Mouse (Mus musculus) heart, postnatal 14 days (tissue): ENCODE results near the gene Camp. TPM values are rescaled to one million over a fixed set of nuclear protein-coding genes. Genes with fewer than 3 reads are reported as not detected.
"Not testable (repeated sequence)": the region's sequence is repeated elsewhere in the genome, so short reads cannot be mapped to it uniquely, and the experiment has no call there.

Experiments used
- DNase-seq, 2 experiments: peaks; one replicate each; pipeline ENCODE4 v3.0.0; 2021 to 2022
- intact Hi-C: fragments of 180-260 bp; cut with DNase I; formaldehyde crosslinking; loops from one replicate; pipeline ENCODE4 v1.15.1; 2025
- microRNA-seq, 2 experiments: library from miRNA; unstranded; fragments of <30 nt; microRNA quantifications; one replicate each; pipeline ENCODE4 v1.2.0; 2021 to 2022
- total RNA-seq, 2 experiments: library from RNA; stranded (reverse); gene quantifications; 2 replicates each; pipeline ENCODE4 v1.2.3; 2021

Camp gene
- total RNA-seq, 2 experiments from 2014 or later, result 0.61 TPM; not detected in 1

DNA sequence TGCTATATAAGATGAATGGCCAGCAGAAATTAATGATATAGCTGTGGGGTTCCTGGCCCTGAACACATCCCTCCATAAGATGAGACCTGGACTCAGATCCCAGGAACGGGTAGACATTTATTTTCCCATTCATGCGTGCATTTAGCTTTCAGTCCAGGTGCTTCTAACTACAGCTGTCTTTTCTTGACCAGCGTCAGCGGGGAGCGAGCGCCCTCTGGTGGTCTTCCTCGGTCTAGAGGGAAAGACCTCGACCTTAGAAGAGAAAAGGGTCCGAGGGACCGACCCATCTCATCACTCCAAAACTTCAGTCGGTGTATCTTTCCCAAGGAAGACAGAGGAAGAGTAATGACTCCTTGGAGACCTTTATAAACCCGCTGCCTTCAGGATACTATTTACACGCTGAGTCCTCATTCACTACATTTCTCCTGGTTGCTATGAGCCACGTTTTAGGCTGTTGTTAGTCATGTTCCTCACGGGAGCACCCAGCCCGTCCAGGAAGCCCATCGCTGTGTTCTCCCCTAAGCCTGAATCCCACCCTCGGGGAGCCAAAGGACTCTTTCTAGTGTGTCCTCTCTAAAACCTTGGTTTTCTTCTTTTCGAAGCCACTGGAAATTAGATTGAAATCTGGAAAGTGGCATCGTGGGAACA, 13.1 kb upstream of the Camp start:
- intact Hi-C loops, result loop anchor here (5.0 to 10.0 kb wide), 3 partner anchors 175 to 858 kb away; no protein-coding TSS in a partner anchor
- peak; percentile 84 to 90 for DNase-seq

GRCm38 (mm10) chr9:109855947-109856346, 6.5 kb upstream of the Camp start:
- intact Hi-C loops, result no loop called here
- DNase-seq, result no peak

DNA sequence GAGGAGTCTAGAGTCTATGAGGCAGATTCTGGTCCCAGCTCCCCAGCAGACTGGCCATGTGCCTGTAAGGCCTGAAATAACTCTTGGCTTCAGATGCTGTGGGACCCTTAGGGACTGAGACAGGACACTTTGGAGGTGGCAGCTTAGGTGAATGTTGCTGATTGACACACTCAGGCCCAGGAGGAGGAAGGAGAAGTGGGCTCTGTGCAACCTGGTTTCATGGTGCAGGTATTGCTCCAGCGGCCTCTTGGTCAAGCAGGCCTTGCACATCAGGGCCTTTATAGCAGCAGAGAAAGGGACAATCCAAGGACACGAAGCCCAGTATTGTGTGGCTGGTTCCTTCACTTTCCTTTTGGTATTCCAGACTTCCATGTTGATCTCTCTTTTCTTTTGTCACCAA, 4.9 kb upstream of the Camp start:
- no peak for DNase-seq
- intact Hi-C loops, result no loop called here

GRCm38 (mm10) chr9:109850099-109850498, 682 bp upstream of the Camp start:
- DNase-seq, result no peak
- intact Hi-C loops, result no loop called here

DNA sequence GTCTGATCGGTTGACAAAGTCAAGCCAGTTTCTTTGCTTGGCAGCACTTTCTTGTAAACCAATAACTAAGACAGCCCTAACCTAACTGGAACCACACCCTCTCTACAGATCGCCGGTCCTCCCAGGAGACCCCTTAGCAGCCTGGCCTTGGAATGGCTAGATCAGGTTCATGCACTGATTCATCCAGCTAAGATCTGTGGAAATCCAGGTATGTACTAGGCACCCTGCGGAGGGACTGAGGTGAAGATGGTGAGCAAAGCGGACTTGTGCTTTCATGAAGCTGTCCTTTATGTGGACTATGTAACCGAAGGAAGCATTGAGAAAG, 16.4 kb downstream of the Camp start:
- intact Hi-C loops, result loop anchor here (2.0 kb wide), 1 partner anchor 146 kb away; no protein-coding TSS in a partner anchor
- DNase-seq, result no peak

DNA sequence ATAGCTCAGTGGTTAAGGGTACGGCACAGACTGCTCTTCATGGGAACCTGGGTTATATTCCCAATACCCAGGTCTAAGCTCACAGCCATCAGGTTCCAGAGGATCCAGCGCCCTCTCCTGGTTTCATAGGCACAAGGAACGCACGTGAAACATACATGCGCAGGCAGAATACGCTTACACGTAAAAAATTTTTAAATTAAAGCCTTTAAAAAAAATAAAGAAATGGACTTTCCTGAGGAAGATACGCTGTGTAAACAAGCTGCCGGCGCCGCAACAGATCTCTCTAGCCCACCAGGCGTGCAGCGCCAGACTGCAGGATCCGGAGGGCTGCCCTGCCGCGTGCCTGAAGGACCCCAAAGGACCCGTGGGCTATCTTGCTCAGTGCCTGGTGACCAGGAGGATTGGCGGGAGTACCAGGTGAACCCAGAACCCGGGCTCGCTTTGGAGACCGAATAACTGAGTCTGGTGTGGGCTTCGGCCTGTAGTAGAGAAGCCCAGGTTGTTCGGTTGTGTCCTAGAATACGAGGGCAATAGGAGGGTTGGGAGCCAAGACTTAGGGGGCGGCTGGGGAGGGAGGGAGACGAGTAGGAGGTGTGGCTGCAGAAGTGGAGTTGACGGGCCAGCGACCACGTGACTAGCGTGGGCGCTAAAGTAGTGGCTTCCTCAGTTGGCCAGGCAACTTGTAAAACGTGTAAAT, 16.9 kb downstream of the Camp start, which contains the start of gene Nme6:
Gene Nme6 (plus strand): TSS at position 359 of the 697 bp plus-strand sequence.
- intact Hi-C loops, result loop anchor here (2.0 kb wide), 1 partner anchor 146 kb away; no protein-coding TSS in a partner anchor
- peak; percentile 88 to 90 for DNase-seq

- DNase-seq, result no peak
- intact Hi-C loops, result no loop called here
These were observed 23.2 kb downstream of the Camp start for GRCm38 (mm10) chr9:109826181-109826580.

DNA sequence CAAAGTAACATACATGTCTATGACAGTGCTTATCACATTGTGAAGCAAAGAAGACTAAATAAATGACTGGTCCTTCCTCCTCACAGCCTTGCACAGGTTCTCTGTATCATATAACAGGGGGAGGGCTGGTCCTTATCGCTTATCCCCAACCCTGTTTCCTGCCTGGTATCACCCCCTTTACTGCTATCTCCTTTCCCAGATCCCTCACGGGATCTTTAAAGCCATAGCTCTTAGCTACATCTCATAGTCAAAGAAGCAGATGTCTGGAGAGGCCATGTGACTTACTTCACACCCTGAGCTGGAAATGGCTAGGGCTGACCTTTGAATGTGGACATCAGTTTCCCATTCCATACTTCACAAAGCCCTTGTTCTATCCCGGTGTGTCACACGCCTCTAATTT, 23.7 kb downstream of the Camp start:
- no peak for DNase-seq

GRCm38 (mm10) chr9:109816341-109816740, 33.1 kb downstream of the Camp start:
- intact Hi-C loops, result no loop called here
- DNase-seq, result no peak

More for the DNA sequence above, 23.7 kb downstream of the Camp start:
- intact Hi-C loops, result no loop called here

- no peak for DNase-seq
- intact Hi-C loops, result no loop called here
These were observed 36.0 kb downstream of the Camp start for GRCm38 (mm10) chr9:109813424-109813823.

GRCm38 (mm10) chr9:109811980-109812379, 37.4 kb downstream of the Camp start, which contains the start of gene Spink8:
Gene Spink8 (plus strand): TSS chr9:109812280.
- DNase-seq, result no peak
- intact Hi-C loops, result no loop called here

DNA sequence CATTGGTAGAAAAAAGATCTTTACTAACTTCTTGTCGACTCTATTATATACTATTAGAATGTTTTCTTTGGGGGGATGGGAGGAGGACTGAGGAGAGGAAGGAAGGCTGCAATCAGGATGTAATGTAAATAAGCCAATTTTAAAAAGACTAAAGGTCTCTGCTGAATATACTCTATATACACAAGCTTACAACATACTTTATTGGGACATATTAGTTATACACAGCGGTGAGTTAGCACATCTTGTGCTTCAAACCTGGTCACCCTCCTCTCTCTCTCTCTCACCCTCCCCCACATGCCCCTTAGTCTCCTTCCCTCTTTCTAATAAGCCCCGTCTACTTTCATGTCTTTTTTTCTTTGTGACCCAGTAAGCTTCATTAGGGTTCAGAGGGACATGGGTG, 41.5 kb downstream of the Camp start:
- intact Hi-C loops, result no loop called here
- no peak for DNase-seq

- DNase-seq, result no peak
- intact Hi-C loops, result no loop called here
These were observed 42.6 kb downstream of the Camp start for GRCm38 (mm10) chr9:109806695-109807293.

GRCm38 (mm10) chr9:109806260-109806659, 43.2 kb downstream of the Camp start:
- intact Hi-C loops, result no loop called here
- no peak for DNase-seq

- intact Hi-C loops, DNase-seq: not testable (repeated sequence)
These were observed 43.8 kb downstream of the Camp start for GRCm38 (mm10) chr9:109805596-109805995.

DNA sequence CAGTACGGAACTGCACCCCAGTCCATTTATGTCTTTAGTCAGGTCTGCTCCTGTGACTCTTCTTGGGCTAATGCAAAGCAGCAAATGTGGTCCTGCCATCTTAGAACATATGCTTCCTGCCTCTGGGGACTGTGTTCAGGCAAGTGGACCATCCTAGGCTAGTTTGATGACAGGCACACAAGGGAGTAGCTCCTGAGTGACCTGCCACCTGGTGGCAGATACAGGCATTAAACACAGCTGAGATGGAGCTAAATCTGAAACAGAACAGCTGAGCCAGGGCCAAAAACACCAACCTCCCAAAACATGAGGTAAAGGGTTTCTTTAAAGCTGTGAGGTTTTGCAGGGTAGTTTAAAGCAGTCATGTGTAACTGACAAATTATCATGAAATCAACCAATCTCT, 51.4 kb downstream of the Camp start:
- DNase-seq, result peak in 1 of 2 experiments; percentile 13
- intact Hi-C loops, result no loop called here

Small RNAs within 50 kb of the gene (microRNA-seq; reads per million reads assigned to microRNA genes)
- 0.24 to 0.81 reads per million in 2 experiments for gene Mir7089

Other genes with a start within 250 kb of the Camp start
- not detected for gene Fbxw24, start 223.6 kb downstream of the Camp start, total RNA-seq
- not detected for gene Fbxw25, start 185.0 kb downstream of the Camp start, total RNA-seq
- not detected for gene Fbxw18, start 146.9 kb downstream of the Camp start, total RNA-seq
- gene Fbxw26, start 103.5 kb downstream of the Camp start, total RNA-seq, result not detected
- not detected for gene Fbxw27, start 58.9 kb downstream of the Camp start, total RNA-seq
- not detected for gene Spink8, start 37.3 kb downstream of the Camp start, total RNA-seq
- gene Nme6, start 16.9 kb downstream of the Camp start, total RNA-seq, result 10 to 100 TPM; 16.0 to 16.4 TPM
- 1 to 10 TPM; 5.7 to 6.1 TPM for gene Cdc25a, start 26.0 kb upstream of the Camp start, total RNA-seq
- 100 to 1,000 TPM; 252 to 276 TPM for gene Map4, start 81.8 kb upstream of the Camp start, total RNA-seq